Mouse (Mus musculus) thymus, postnatal 10 days (tissue): ENCODE measurements at regions not wholly inside any gene's neighbourhood (a gene's known extent, or its start where the extent isn't known, plus 50 kb on each side); places are given as distances from the start of the nearest gene placed in this dataset.

ENCODE experiments used
- DNase-seq, 2 experiments: peaks; one replicate each; pipeline ENCODE4 v3.0.0; 2021; ENCODE audit warnings: low spot score in 2 of 2

DNA sequence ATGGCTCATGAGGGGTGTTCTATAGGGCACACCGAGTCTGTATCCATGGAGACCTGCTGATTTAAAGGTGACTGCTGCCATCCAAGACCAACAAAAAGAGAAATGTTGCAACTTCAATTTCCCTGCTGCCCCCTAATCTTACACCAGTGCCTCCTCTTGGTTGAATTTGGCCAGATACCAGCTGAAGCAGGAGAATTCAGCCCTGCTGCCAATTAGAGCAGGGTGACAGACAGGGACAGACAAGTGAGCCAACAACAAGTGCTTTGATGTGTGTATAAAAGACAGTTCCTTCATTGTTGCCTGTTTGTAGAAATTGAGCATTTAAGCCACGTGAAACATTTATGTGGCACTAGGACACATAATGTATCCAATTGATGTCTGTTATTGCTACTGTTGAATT, 75.5 kb upstream of the Adamts5 start:
- DNase-seq, result no peak

DNA sequence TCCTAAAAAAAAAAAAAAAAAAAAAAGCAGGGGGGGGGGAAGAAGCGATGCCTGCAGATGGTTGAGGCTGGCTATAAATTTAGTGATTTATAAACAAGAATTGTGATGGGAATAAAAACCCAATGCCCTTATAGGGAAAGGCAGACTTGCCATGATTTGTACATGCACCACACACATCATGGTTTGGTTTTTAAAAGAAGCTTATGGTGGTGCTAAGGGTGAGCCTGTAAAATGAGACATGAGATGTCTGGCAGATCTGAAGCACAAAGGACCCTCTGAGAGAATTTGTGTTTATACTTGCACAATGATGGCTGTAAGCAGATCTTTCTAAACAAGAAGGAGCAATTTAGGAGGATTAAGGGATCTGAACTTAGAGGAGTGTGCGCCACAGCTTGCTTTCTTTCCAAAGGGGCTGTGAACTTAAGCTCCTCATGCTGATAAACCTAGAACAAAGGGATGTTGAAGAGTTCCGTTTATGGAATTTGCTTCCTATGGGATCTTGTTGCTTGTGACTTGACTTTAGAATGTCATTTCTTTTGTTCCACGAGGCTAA, 65.3 kb upstream of the Adamts5 start:
- DNase-seq, result no peak

DNA sequence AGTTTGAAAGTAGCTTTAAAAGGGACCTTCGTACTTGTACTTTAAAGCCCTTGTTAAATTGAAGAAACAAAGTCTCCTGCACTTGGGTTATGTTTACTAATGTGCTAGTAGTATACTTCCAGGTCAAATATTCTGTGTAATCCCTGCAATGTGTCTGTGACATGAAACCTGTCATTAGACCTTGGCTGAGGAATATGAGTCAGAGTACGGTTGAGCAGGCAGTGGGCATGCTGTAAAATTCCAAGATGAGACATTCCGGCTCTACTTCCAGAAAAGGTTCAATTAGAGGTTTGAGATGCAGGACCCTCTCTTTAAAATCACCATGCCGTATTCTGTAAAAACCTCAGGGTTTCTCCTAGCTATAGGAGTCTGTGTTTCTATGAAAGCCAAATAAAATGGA, 64.6 kb upstream of the Adamts5 start:
- no peak for DNase-seq

DNA sequence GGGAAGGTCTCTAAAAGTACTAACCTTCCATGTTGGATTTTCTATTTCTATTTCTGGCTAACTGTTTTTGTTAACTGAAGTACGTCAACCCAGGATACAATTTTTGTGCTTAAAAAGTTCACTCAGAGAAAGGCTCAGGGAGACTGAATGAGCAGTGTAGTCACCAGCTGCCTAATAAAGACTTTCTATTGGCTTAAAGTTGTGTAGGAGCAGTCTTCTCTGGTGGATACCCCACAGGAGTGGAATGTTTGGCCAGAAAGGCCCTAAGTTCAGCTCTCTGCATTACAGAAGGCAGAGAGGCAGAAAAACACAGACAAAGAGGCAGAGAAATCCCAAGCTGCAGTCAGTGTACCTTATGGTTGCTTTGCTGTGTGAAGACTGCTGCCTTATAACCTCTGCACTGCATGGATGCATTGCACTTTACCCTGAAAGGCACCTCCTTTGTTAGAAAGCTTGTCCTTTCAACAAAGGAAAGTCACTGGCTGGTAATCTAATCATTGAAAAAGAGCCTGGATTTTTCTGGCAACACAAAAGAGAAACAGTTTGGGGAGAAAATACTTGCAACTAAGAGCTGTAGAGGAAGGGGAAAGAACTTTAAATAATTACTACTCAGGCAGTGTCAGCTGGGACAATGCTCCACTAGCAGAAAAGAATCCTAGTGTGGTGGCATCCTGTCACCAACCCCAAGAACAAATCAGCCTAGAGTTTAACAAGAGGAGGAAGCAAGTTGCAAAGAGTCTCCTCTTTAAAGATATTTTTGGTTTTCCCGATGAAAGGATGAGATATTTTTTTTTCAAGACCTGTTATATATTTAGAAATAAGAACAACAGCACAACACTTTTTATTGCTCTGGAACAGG, 63.0 kb upstream of the Adamts5 start:
- DNase-seq, result no peak

DNA sequence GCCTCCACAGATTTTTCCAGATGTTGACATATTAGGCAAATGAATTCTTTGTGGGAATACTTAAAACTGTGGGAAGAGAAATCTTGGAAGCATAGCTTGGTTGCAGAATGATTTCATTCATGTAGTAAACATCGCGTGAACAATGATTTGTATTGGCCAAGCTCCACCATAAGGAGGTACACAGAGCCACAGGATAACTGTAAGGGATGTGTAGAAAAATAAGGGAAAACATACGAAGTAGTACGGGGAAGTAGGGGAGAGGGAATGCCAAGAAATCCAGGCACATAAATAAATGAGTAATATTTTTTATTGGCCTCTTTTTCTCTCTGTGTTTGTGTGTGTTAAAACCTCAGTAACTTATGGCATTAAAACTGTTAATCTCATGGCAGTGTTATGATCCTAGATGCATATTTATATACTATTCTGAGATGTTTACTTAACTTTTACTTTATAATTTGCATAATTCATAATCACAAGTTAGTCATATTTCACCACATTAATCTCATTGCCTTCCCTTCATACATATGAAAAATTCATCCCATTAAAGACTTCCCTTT, 54.5 kb upstream of the Adamts5 start:
- no peak for DNase-seq

DNA sequence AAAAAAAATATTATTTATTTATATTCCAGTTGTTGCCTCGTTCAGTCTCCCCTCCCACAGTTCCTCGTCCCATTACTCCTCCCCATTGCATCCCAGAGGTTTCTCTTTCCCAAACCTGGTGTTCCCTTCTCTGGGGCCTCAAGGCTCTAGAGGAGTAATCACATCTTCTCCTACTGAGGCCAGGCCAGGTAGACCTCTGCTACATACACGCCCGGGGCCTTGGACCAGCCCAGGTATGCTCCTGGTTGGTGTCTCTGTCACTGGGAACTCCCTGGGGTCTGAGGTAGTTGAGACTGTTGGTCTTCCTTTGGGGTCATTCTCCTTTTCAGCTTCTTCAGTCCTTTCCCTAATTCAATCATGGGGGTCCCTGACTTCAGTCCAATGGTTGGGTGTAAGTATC, 50.0 kb upstream of the Adamts5 start:
- no peak for DNase-seq
